Mouse (Mus musculus): ENCODE results near the gene Gpr83.

DNA sequence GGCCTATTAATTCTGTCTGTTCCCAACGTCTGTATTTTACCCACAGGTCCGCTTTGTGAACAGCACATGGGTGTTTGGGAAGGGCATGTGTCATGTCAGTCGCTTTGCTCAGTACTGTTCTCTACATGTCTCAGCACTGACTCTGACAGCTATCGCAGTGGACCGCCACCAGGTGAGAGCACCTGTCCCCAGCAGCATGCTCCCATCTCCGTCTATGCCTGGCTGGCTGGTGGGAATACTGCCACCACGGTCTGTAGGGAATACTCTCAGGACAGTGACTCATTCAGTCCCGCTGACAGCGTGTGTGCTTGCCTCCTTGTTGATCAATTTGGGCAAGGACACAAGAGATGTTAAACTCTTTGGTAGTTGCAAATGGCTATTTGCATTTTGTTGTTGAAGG lies 4.7 kb downstream of the Gpr83 start:
- no peak for TF ChIP-seq POLR2A (IDR thresholded peaks at IDR 0.05; ENCODE audit: borderline replicate concordance, low read depth, low read length)
- no peak for TF ChIP-seq CTCF (IDR thresholded peaks at IDR 0.05; ENCODE audit: low read depth, low read length)
